Mouse (Mus musculus): ENCODE data around the gene Pskh1. TPM values are rescaled to one million over a fixed set of nuclear protein-coding genes. Genes with fewer than 3 reads are reported as not detected.
A peak's percentile ranks its signal among the peaks of the same experiment; 100 is the strongest.

Pskh1 gene
- polyA plus RNA-seq, 1 experiment, result 51.2 TPM

GRCm38 (mm10) chr8:105919390-105919789, 19.1 kb downstream of the Pskh1 start:
- Histone ChIP-seq H3K4me3 (ENCODE audit: control insufficient read depth, insufficient read depth, low read length) (no peak overlapping the region), H3K27ac (ENCODE audit: control insufficient read depth, insufficient read depth, low read length) (peak overlapping the region; percentile 31), H3K4me1 (replicated peaks; ENCODE audit: control insufficient read depth, insufficient read depth, low read length) (peaks cover 6% of the 10 kb centered on the region), H3K36me3 (ENCODE audit: control insufficient read depth, insufficient read depth, low read length) (no peaks in the 10 kb centered on the region), H3K27me3 (ENCODE audit: control insufficient read depth, insufficient read depth, low read length) (no peaks in the 10 kb centered on the region)
- DNase-seq, result no peak
- 77% methylated on average over 3 of the region's 3 CpGs for WGBS
- TF ChIP-seq POLR2A (IDR thresholded peaks at IDR 0.05; ENCODE audit: control insufficient read depth, extremely low read depth, insufficient read depth, low read length, poor library complexity), result no peak
- no peak for TF ChIP-seq CTCF (IDR thresholded peaks at IDR 0.05; ENCODE audit: borderline replicate concordance, control insufficient read depth, extremely low read depth, insufficient read depth, low read length, poor library complexity)

DNA sequence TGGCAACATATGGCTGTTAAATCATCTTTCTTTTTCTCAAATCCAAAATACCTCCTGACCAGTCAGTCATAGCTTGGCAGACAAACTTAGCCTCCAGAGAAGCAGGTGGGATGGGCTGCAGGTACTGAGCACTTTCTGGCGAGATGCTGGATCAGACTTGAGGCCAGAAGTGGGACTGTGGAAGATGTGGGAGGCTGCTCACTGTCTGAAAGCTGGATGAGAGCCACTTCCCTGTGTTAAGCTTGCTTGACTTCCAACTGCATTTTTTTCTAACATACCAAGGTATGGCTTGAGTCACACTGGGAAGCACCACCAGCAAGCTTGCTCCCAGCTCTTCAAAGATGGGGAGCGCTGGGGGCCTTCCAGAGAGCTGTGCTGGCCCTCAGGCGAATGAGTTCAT, 24.9 kb downstream of the Pskh1 start:
- peaks cover 6% of the 10 kb centered on the region; the same call in 1 of the 2 replicates for H3K36me3 ChIP-seq (ENCODE audit: control insufficient read depth, insufficient read depth, low read length)
- TF ChIP-seq POLR2A (IDR thresholded peaks at IDR 0.05; ENCODE audit: control insufficient read depth, extremely low read depth, insufficient read depth, low read length, poor library complexity), result no peak
- TF ChIP-seq CTCF (IDR thresholded peaks at IDR 0.05; ENCODE audit: borderline replicate concordance, control insufficient read depth, extremely low read depth, insufficient read depth, low read length, poor library complexity), result no peak
- no peak overlapping the region for H3K4me3 ChIP-seq (ENCODE audit: control insufficient read depth, insufficient read depth, low read length)
- no peaks in the 10 kb centered on the region for H3K4me1 ChIP-seq (replicated peaks; ENCODE audit: control insufficient read depth, insufficient read depth, low read length)
- H3K27me3 ChIP-seq (ENCODE audit: control insufficient read depth, insufficient read depth, low read length), result no peaks in the 10 kb centered on the region
- 93% methylated on average over 3 of the region's 3 CpGs for WGBS
- DNase-seq, result no peak
- H3K27ac ChIP-seq (ENCODE audit: control insufficient read depth, insufficient read depth, low read length), result no peak overlapping the region

DNA sequence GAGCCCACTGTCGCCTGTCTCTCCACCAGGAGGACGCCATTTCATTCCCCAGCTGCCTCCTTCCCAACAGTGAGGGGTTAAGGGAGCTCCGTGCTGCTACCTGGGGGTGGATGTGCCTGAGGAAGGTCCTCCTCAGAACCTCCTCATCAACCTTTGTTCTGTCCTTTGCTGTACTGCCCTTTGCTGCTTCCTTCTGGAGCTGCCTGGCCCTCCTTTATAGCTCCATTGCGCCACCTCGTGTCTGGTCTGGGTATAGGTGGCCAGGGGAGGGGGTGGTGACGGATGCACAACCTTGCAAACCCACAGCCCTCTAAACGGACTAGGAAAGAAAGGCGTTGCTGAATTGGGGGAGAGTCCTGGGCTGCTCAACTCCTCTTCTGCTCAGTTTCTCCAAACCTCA, 30.4 kb downstream of the Pskh1 start:
- H3K36me3 ChIP-seq (ENCODE audit: control insufficient read depth, insufficient read depth, low read length), result peaks cover 6% of the 10 kb centered on the region; the same call in 1 of the 2 replicates
- peak; percentile 93 for DNase-seq
- 0 out of 2 replicates have a peak, but pooled peaks cover 2% of the 10 kb centered on the region for H3K4me1 ChIP-seq (replicated peaks; ENCODE audit: control insufficient read depth, insufficient read depth, low read length)
- H3K27ac ChIP-seq (ENCODE audit: control insufficient read depth, insufficient read depth, low read length), result no peak overlapping the region
- H3K4me3 ChIP-seq (ENCODE audit: control insufficient read depth, insufficient read depth, low read length), result no peak overlapping the region
- WGBS, result 38% methylated on average over 8 of the region's 8 CpGs
- TF ChIP-seq POLR2A (IDR thresholded peaks at IDR 0.05; ENCODE audit: control insufficient read depth, extremely low read depth, insufficient read depth, low read length, poor library complexity) (no peak), CTCF (IDR thresholded peaks at IDR 0.05; ENCODE audit: borderline replicate concordance, control insufficient read depth, extremely low read depth, insufficient read depth, low read length, poor library complexity) (peak; percentile 89)
- H3K27me3 ChIP-seq (ENCODE audit: control insufficient read depth, insufficient read depth, low read length), result no peaks in the 10 kb centered on the region

DNA sequence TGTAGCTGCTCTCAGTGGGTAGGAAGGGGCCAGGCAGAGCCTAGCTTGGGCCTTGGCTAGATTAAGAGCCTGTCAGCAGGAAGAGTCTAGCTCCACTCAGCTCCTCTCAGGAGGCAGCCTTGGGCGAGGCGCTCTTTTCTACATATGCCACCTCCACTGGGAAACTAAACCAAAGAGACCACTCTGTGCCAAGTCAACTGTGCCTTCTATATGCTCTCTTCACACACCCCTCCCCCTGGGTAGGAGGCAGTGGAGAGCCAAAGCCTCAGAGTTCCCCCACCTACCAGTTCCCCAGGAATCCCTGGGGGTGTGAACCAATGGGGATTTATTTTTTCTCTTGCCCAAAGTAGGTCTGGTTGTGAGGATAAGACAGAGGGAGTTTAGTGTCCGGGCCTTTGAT, 31.0 kb downstream of the Pskh1 start:
- H3K27me3 ChIP-seq (ENCODE audit: control insufficient read depth, insufficient read depth, low read length), result no peaks in the 10 kb centered on the region
- no peak overlapping the region for H3K4me3 ChIP-seq (ENCODE audit: control insufficient read depth, insufficient read depth, low read length)
- no peak overlapping the region for H3K27ac ChIP-seq (ENCODE audit: control insufficient read depth, insufficient read depth, low read length)
- WGBS, result 97% methylated on average over 3 of the region's 3 CpGs
- TF ChIP-seq POLR2A (IDR thresholded peaks at IDR 0.05; ENCODE audit: control insufficient read depth, extremely low read depth, insufficient read depth, low read length, poor library complexity) (no peak), CTCF (IDR thresholded peaks at IDR 0.05; ENCODE audit: borderline replicate concordance, control insufficient read depth, extremely low read depth, insufficient read depth, low read length, poor library complexity) (no peak)
- DNase-seq, result no peak
- H3K36me3 ChIP-seq (ENCODE audit: control insufficient read depth, insufficient read depth, low read length), result peaks cover 6% of the 10 kb centered on the region; the same call in 1 of the 2 replicates
- H3K4me1 ChIP-seq (replicated peaks; ENCODE audit: control insufficient read depth, insufficient read depth, low read length), result 0 out of 2 replicates have a peak, but pooled peaks cover 2% of the 10 kb centered on the region

GRCm38 (mm10) chr8:105932525-105932924, 32.3 kb downstream of the Pskh1 start:
- no peak for DNase-seq
- TF ChIP-seq CTCF (IDR thresholded peaks at IDR 0.05; ENCODE audit: borderline replicate concordance, control insufficient read depth, extremely low read depth, insufficient read depth, low read length, poor library complexity) (no peak), POLR2A (IDR thresholded peaks at IDR 0.05; ENCODE audit: control insufficient read depth, extremely low read depth, insufficient read depth, low read length, poor library complexity) (no peak)
- WGBS, result 98% methylated on average over 11 of the region's 11 CpGs
- Histone ChIP-seq H3K36me3 (ENCODE audit: control insufficient read depth, insufficient read depth, low read length) (peaks cover 6% of the 10 kb centered on the region; the same call in 1 of the 2 replicates), H3K4me1 (replicated peaks; ENCODE audit: control insufficient read depth, insufficient read depth, low read length) (peaks cover 6% of the 10 kb centered on the region), H3K27me3 (ENCODE audit: control insufficient read depth, insufficient read depth, low read length) (no peaks in the 10 kb centered on the region), H3K27ac (ENCODE audit: control insufficient read depth, insufficient read depth, low read length) (no peak overlapping the region), H3K4me3 (ENCODE audit: control insufficient read depth, insufficient read depth, low read length) (no peak overlapping the region)

GRCm38 (mm10) chr8:105933762-105934161, 33.5 kb downstream of the Pskh1 start, which contains the start of gene Ctrl:
TSS of gene Ctrl (minus strand) at chr8:105933862.
- no peak within 1 kb of the TSS for H3K4me3 ChIP-seq (ENCODE audit: control insufficient read depth, insufficient read depth, low read length)
- 100% methylated on average over 2 of the region's 2 CpGs for WGBS
- peaks cover 6% of the 10 kb centered on the region; the same call in 1 of the 2 replicates for H3K36me3 ChIP-seq (ENCODE audit: control insufficient read depth, insufficient read depth, low read length)
- no peak within 1 kb of the TSS for H3K27ac ChIP-seq (ENCODE audit: control insufficient read depth, insufficient read depth, low read length)
- H3K4me1 ChIP-seq (replicated peaks; ENCODE audit: control insufficient read depth, insufficient read depth, low read length), result peaks cover 9% of the 10 kb centered on the region
- no peak for TF ChIP-seq POLR2A (IDR thresholded peaks at IDR 0.05; ENCODE audit: control insufficient read depth, extremely low read depth, insufficient read depth, low read length, poor library complexity)
- TF ChIP-seq CTCF (IDR thresholded peaks at IDR 0.05; ENCODE audit: borderline replicate concordance, control insufficient read depth, extremely low read depth, insufficient read depth, low read length, poor library complexity), result no peak
- H3K27me3 ChIP-seq (ENCODE audit: control insufficient read depth, insufficient read depth, low read length), result no peaks in the 10 kb centered on the region
- no peak for DNase-seq

- TF ChIP-seq CTCF (IDR thresholded peaks at IDR 0.05; ENCODE audit: borderline replicate concordance, control insufficient read depth, extremely low read depth, insufficient read depth, low read length, poor library complexity) (no peak), POLR2A (IDR thresholded peaks at IDR 0.05; ENCODE audit: control insufficient read depth, extremely low read depth, insufficient read depth, low read length, poor library complexity) (no peak)
- Histone ChIP-seq H3K36me3 (ENCODE audit: control insufficient read depth, insufficient read depth, low read length) (peaks cover under 1% of the 10 kb centered on the region; the same call in 1 of the 2 replicates), H3K4me1 (replicated peaks; ENCODE audit: control insufficient read depth, insufficient read depth, low read length) (peaks cover 17% of the 10 kb centered on the region), H3K4me3 (ENCODE audit: control insufficient read depth, insufficient read depth, low read length) (no peak overlapping the region), H3K27ac (ENCODE audit: control insufficient read depth, insufficient read depth, low read length) (no peak overlapping the region), H3K27me3 (ENCODE audit: control insufficient read depth, insufficient read depth, low read length) (no peaks in the 10 kb centered on the region)
- WGBS, result 51% methylated on average over 6 of the region's 6 CpGs
- DNase-seq, result no peak
Observed at GRCm38 (mm10) chr8:105935105-105935504, 34.9 kb downstream of the Pskh1 start.

Measured in thymus, adult 2 months (tissue).